Mouse (Mus musculus): ENCODE measurements at regions not wholly inside any gene's neighbourhood (a gene's known extent, or its start where the extent isn't known, plus 50 kb on each side); places are given as distances from the start of the nearest gene placed in this dataset.

- Histone ChIP-seq H3K4me3 (ENCODE audit: control insufficient read depth, insufficient read depth, low read length) (no peak overlapping the region), H3K27me3 (ENCODE audit: control insufficient read depth, insufficient read depth, low read length) (no peaks in the 10 kb centered on the region), H3K4me1 (replicated peaks; ENCODE audit: control insufficient read depth, insufficient read depth, low read length) (no peaks in the 10 kb centered on the region), H3K27ac (ENCODE audit: control insufficient read depth, insufficient read depth, low read length) (no peak overlapping the region), H3K36me3 (ENCODE audit: control insufficient read depth, insufficient read depth, low read length) (no peaks in the 10 kb centered on the region)
- WGBS = 24% methylated on average over 4 of the region's 4 CpGs
- no peak for TF ChIP-seq CTCF (IDR thresholded peaks at IDR 0.05; ENCODE audit: borderline replicate concordance, control insufficient read depth, extremely low read depth, insufficient read depth, low read length, poor library complexity)
- TF ChIP-seq POLR2A (IDR thresholded peaks at IDR 0.05; ENCODE audit: control insufficient read depth, extremely low read depth, insufficient read depth, low read length, poor library complexity) = no peak
- DNase-seq = no peak
Measured at GRCm38 (mm10) chr4:12532961-12533360, 361.1 kb upstream of the Fam92a start.

GRCm38 (mm10) chr4:12522358-12522757, 350.5 kb upstream of the Fam92a start:
- no peak for TF ChIP-seq POLR2A (IDR thresholded peaks at IDR 0.05; ENCODE audit: control insufficient read depth, extremely low read depth, insufficient read depth, low read length, poor library complexity)
- no peak for TF ChIP-seq CTCF (IDR thresholded peaks at IDR 0.05; ENCODE audit: borderline replicate concordance, control insufficient read depth, extremely low read depth, insufficient read depth, low read length, poor library complexity)
- Histone ChIP-seq H3K27ac (ENCODE audit: control insufficient read depth, insufficient read depth, low read length) (no peak overlapping the region), H3K27me3 (ENCODE audit: control insufficient read depth, insufficient read depth, low read length) (no peaks in the 10 kb centered on the region), H3K4me3 (ENCODE audit: control insufficient read depth, insufficient read depth, low read length) (no peak overlapping the region), H3K4me1 (replicated peaks; ENCODE audit: control insufficient read depth, insufficient read depth, low read length) (no peaks in the 10 kb centered on the region), H3K36me3 (ENCODE audit: control insufficient read depth, insufficient read depth, low read length) (no peaks in the 10 kb centered on the region)
- WGBS = 82% methylated on average over 7 of the region's 7 CpGs
- DNase-seq = no peak

GRCm38 (mm10) chr4:12521246-12521645, 349.4 kb upstream of the Fam92a start:
- Histone ChIP-seq H3K4me3 (ENCODE audit: control insufficient read depth, insufficient read depth, low read length) (no peak overlapping the region), H3K4me1 (replicated peaks; ENCODE audit: control insufficient read depth, insufficient read depth, low read length) (no peaks in the 10 kb centered on the region), H3K27ac (ENCODE audit: control insufficient read depth, insufficient read depth, low read length) (no peak overlapping the region), H3K27me3 (ENCODE audit: control insufficient read depth, insufficient read depth, low read length) (no peaks in the 10 kb centered on the region), H3K36me3 (ENCODE audit: control insufficient read depth, insufficient read depth, low read length) (no peaks in the 10 kb centered on the region)
- no peak for DNase-seq
- WGBS = 86% methylated on average over 7 of the region's 7 CpGs
- TF ChIP-seq POLR2A (IDR thresholded peaks at IDR 0.05; ENCODE audit: control insufficient read depth, extremely low read depth, insufficient read depth, low read length, poor library complexity) (no peak), CTCF (IDR thresholded peaks at IDR 0.05; ENCODE audit: borderline replicate concordance, control insufficient read depth, extremely low read depth, insufficient read depth, low read length, poor library complexity) (no peak)

- Histone ChIP-seq H3K4me3 (ENCODE audit: control insufficient read depth, insufficient read depth, low read length) (no peak overlapping the region), H3K4me1 (replicated peaks; ENCODE audit: control insufficient read depth, insufficient read depth, low read length) (no peaks in the 10 kb centered on the region), H3K27ac (ENCODE audit: control insufficient read depth, insufficient read depth, low read length) (no peak overlapping the region), H3K27me3 (ENCODE audit: control insufficient read depth, insufficient read depth, low read length) (no peaks in the 10 kb centered on the region), H3K36me3 (ENCODE audit: control insufficient read depth, insufficient read depth, low read length) (no peaks in the 10 kb centered on the region)
- no peak for TF ChIP-seq CTCF (IDR thresholded peaks at IDR 0.05; ENCODE audit: borderline replicate concordance, control insufficient read depth, extremely low read depth, insufficient read depth, low read length, poor library complexity)
- no peak for TF ChIP-seq POLR2A (IDR thresholded peaks at IDR 0.05; ENCODE audit: control insufficient read depth, extremely low read depth, insufficient read depth, low read length, poor library complexity)
- no peak for DNase-seq
- WGBS = 92% methylated on average over 10 of the region's 10 CpGs
Measured at GRCm38 (mm10) chr4:12516497-12516896, 344.7 kb upstream of the Fam92a start.

- H3K4me1 ChIP-seq (replicated peaks; ENCODE audit: control insufficient read depth, insufficient read depth, low read length) = no peaks in the 10 kb centered on the region
- no peaks in the 10 kb centered on the region for H3K27me3 ChIP-seq (ENCODE audit: control insufficient read depth, insufficient read depth, low read length)
- no peak for DNase-seq
- H3K4me3 ChIP-seq (ENCODE audit: control insufficient read depth, insufficient read depth, low read length) = no peak overlapping the region
- H3K27ac ChIP-seq (ENCODE audit: control insufficient read depth, insufficient read depth, low read length) = no peak overlapping the region
- H3K36me3 ChIP-seq (ENCODE audit: control insufficient read depth, insufficient read depth, low read length) = no peaks in the 10 kb centered on the region
- TF ChIP-seq POLR2A (IDR thresholded peaks at IDR 0.05; ENCODE audit: control insufficient read depth, extremely low read depth, insufficient read depth, low read length, poor library complexity) (no peak), CTCF (IDR thresholded peaks at IDR 0.05; ENCODE audit: borderline replicate concordance, control insufficient read depth, extremely low read depth, insufficient read depth, low read length, poor library complexity) (no peak)
- 84% methylated on average over 10 of the region's 10 CpGs for WGBS
Measured at GRCm38 (mm10) chr4:12511656-12512385, 340.0 kb upstream of the Fam92a start.

- Histone ChIP-seq H3K36me3 (ENCODE audit: control insufficient read depth, insufficient read depth, low read length) (no peaks in the 10 kb centered on the region), H3K27me3 (ENCODE audit: control insufficient read depth, insufficient read depth, low read length) (no peaks in the 10 kb centered on the region), H3K4me1 (replicated peaks; ENCODE audit: control insufficient read depth, insufficient read depth, low read length) (no peaks in the 10 kb centered on the region), H3K4me3 (ENCODE audit: control insufficient read depth, insufficient read depth, low read length) (no peak overlapping the region), H3K27ac (ENCODE audit: control insufficient read depth, insufficient read depth, low read length) (no peak overlapping the region)
- no peak for DNase-seq
- WGBS = 56% methylated on average over 8 of the region's 8 CpGs
- TF ChIP-seq CTCF (IDR thresholded peaks at IDR 0.05; ENCODE audit: borderline replicate concordance, control insufficient read depth, extremely low read depth, insufficient read depth, low read length, poor library complexity) = no peak
Measured at GRCm38 (mm10) chr4:12506851-12507551, 335.2 kb upstream of the Fam92a start.
